Mouse (Mus musculus) bone marrow, adult 2 months (tissue): ENCODE results near the gene Pts.

ENCODE experiments used
- CTCF ChIP-seq: fragments of 200-500 bp; IDR thresholded peaks from 2 replicates; pipeline ENCODE4 v1.5.1; 2011; ENCODE audit warnings: low read length, control low read depth; ENCODE audit not compliant: control insufficient read depth, insufficient read depth
- POLR2A ChIP-seq: fragments of 200-500 bp; IDR thresholded peaks from 2 replicates; pipeline ENCODE4 v1.6.1; 2011; ENCODE audit warnings: low read depth, mild to moderate bottlenecking, control low read depth, low read length, borderline replicate concordance; ENCODE audit not compliant: control insufficient read depth

DNA sequence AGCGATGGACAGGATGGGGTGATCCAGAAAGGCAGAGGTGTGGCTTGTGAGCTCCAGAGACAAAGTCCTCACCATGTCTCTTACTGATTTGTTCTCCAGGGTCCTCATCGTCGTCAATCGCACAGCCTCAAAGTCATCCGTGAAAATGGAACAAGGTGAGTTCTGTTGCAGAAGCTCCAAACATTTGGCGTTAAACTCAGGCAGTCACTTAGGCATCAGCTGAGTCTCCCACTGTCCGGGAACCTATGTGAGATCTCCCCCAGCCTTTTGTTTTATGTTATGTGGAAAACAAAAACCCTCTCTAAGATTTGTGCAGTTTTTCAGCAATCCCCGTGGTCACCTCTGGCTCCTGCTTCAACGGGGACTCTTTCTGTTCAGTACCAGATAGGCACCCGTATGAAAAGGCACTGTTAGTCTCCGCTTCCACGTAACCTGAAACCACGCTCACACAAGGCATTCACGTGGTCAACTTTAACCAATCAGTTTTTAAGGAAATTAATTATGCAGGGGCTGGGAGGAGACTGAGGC is 27.5 kb downstream of the Pts start:
- TF ChIP-seq POLR2A (no peak), CTCF (no peak)
